Mouse (Mus musculus) lung, embryonic 14.5 days (tissue): ENCODE data around the gene Zfp563. TPM values are rescaled to one million over a fixed set of nuclear protein-coding genes. Genes with fewer than 3 reads are reported as not detected.

Experiments
- ATAC-seq: fragments of 200-750 bp; cut with Nextera tagmentation; 2 replicates; pipeline ENCODE4 v1.8.0; 2017; ENCODE audit warnings: mild to moderate bottlenecking, moderate TSS enrichment, moderate library complexity; ENCODE audit not compliant: insufficient read depth
- DNase-seq: peaks from one replicate; pipeline ENCODE4 v3.0.0-alpha.2; 2015
- H3K27ac ChIP-seq: fragments of 300-500 bp; sonication (generic); 2 replicates; pipeline ENCODE4 v1.5.1; 2014; ENCODE audit warnings: low read depth, mild to moderate bottlenecking, moderate library complexity
- H3K27me3 ChIP-seq: fragments of 300-500 bp; sonication (generic); 2 replicates; pipeline ENCODE4 v1.6.1; 2014; ENCODE audit warnings: low read length, control low read depth; ENCODE audit not compliant: insufficient read depth
- H3K36me3 ChIP-seq: fragments of 300-500 bp; sonication (generic); 2 replicates; pipeline ENCODE4 v1.6.1; 2014; ENCODE audit warnings: control low read depth; ENCODE audit not compliant: insufficient read depth
- H3K4me1 ChIP-seq: fragments of 300-500 bp; sonication (generic); 2 replicates; pipeline ENCODE4 v1.6.1; 2014; ENCODE audit warnings: antibody characterized with exemption, control low read depth; ENCODE audit not compliant: insufficient read depth
- H3K4me2 ChIP-seq: fragments of 300-500 bp; sonication (generic); 2 replicates; pipeline ENCODE4 v1.6.1; 2014; ENCODE audit warnings: mild to moderate bottlenecking
- H3K4me3 ChIP-seq: fragments of 300-500 bp; sonication (generic); 2 replicates; pipeline ENCODE4 v1.5.1; 2014; ENCODE audit warnings: low read depth, low read length
- H3K9ac ChIP-seq: fragments of 300-500 bp; sonication (generic); 2 replicates; pipeline ENCODE4 v1.6.1; 2014
- H3K9me3 ChIP-seq: fragments of 300-500 bp; sonication (generic); 2 replicates; pipeline ENCODE4 v1.6.1; 2016; ENCODE audit warnings: low read depth, low read length, control low read depth
- CTCF ChIP-seq: IDR thresholded peaks from 2 replicates; pipeline ENCODE4 v1.5.1; 2016; ENCODE audit warnings: antibody characterized with exemption, low read depth
- WGBS: fragments of 180-500 bp; shearing (Covaris S2); extraction: QIAGEN DNeasy Blood & Tissue Kit; methylation state at CpG from one replicate; pipeline ENCODE4 v1.1.7; 2014; 5-methylcytosine and 5-hydroxymethylcytosine counted together
- polyA plus RNA-seq: library from polyadenylated mRNA; unstranded; fragments of >200 nt; fragmentation: Nextera tagmentation; extraction: Ambion mirVana; gene quantifications from 2 replicates; pipeline ENCODE4 v1.2.1, GENCODE M21; 2014

The Zfp563 gene
- 6.2 and 8.0 TPM in 2 replicates for polyA plus RNA-seq

GRCm38 (mm10) chr17:33089220-33089949 is at the start of gene Zfp563:
TSS of gene Zfp563 (plus strand) at chr17:33089310.
- H3K9me3 ChIP-seq = no peaks in the 10 kb centered on the region
- H3K4me2 ChIP-seq = peak within 1 kb of the TSS; percentile 74
- H3K27ac ChIP-seq = peak within 1 kb of the TSS; percentile 86
- H3K9ac ChIP-seq = peak within 1 kb of the TSS; percentile 68
- no peaks in the 10 kb centered on the region for H3K27me3 ChIP-seq
- H3K4me1 ChIP-seq = peaks cover 5% of the 10 kb centered on the region
- 4% methylated on average over 34 of the region's 34 CpGs for WGBS
- peak; percentile 79 for ATAC-seq
- H3K4me3 ChIP-seq = peak within 1 kb of the TSS; percentile 62
- peak; percentile 93 for DNase-seq
- no peaks in the 10 kb centered on the region for H3K36me3 ChIP-seq
- no peak for TF ChIP-seq CTCF

- H3K9ac ChIP-seq = no peak overlapping the region
- H3K27ac ChIP-seq = no peak overlapping the region
- no peaks in the 10 kb centered on the region for H3K27me3 ChIP-seq
- no peak overlapping the region for H3K4me2 ChIP-seq
- H3K4me1 ChIP-seq = no peaks in the 10 kb centered on the region
- no peak overlapping the region for H3K4me3 ChIP-seq
- TF ChIP-seq CTCF = no peak
- 5% methylated on average over 1 of the region's 1 CpGs for WGBS
- ATAC-seq (no peak), DNase-seq (peak; percentile 13)
- no peaks in the 10 kb centered on the region for H3K9me3 ChIP-seq
- H3K36me3 ChIP-seq = no peaks in the 10 kb centered on the region
These were observed 30.3 kb upstream of the Zfp563 start for GRCm38 (mm10) chr17:33058791-33059190.

- no peak overlapping the region for H3K27ac ChIP-seq
- no peak for TF ChIP-seq CTCF
- DNase-seq = no peak
- 7% methylated on average over 1 of the region's 1 CpGs for WGBS
- H3K36me3 ChIP-seq = no peaks in the 10 kb centered on the region
- no peaks in the 10 kb centered on the region for H3K4me1 ChIP-seq
- ATAC-seq = no peak
- H3K9me3 ChIP-seq = no peaks in the 10 kb centered on the region
- H3K4me2 ChIP-seq = no peak overlapping the region
- no peaks in the 10 kb centered on the region for H3K27me3 ChIP-seq
- H3K4me3 ChIP-seq = no peak overlapping the region
- no peak overlapping the region for H3K9ac ChIP-seq
These were observed 26.1 kb upstream of the Zfp563 start for GRCm38 (mm10) chr17:33063001-33063400.

- Histone ChIP-seq H3K9me3 (no peaks in the 10 kb centered on the region), H3K9ac (no peak within 1 kb of the TSS), H3K27ac (no peak within 1 kb of the TSS), H3K36me3 (no peaks in the 10 kb centered on the region), H3K4me3 (no peak within 1 kb of the TSS), H3K4me2 (no peak within 1 kb of the TSS), H3K4me1 (no peaks in the 10 kb centered on the region), H3K27me3 (no peaks in the 10 kb centered on the region)
- ATAC-seq = no peak
- TF ChIP-seq CTCF = no peak
- WGBS = 36% methylated on average over 1 of the region's 1 CpGs
- DNase-seq = no peak
These were observed 21.2 kb upstream of the Zfp563 start, which contains the start of gene 4921501E09Rik for GRCm38 (mm10) chr17:33067958-33068357. TSS of gene 4921501E09Rik (minus strand) at chr17:33068058.

GRCm38 (mm10) chr17:33091630-33092029 is 2.5 kb downstream of the Zfp563 start:
- Histone ChIP-seq H3K4me1 (peaks cover 5% of the 10 kb centered on the region), H3K9ac (no peak overlapping the region), H3K27me3 (no peaks in the 10 kb centered on the region), H3K27ac (no peak overlapping the region), H3K36me3 (no peaks in the 10 kb centered on the region), H3K4me3 (no peak overlapping the region; the same call in 1 of the 2 replicates), H3K9me3 (no peaks in the 10 kb centered on the region), H3K4me2 (peak overlapping the region; percentile 65)
- no peak for TF ChIP-seq CTCF
- peak; percentile 57 for ATAC-seq
- WGBS = 43% methylated on average over 1 of the region's 1 CpGs
- DNase-seq = peak; percentile 89

- H3K9me3 ChIP-seq = no peaks in the 10 kb centered on the region
- H3K36me3 ChIP-seq = no peaks in the 10 kb centered on the region
- H3K27me3 ChIP-seq = no peaks in the 10 kb centered on the region
- H3K9ac ChIP-seq = peak overlapping the region; percentile 68
- peaks cover 5% of the 10 kb centered on the region for H3K4me1 ChIP-seq
- H3K27ac ChIP-seq = peak overlapping the region; percentile 94
- H3K4me3 ChIP-seq = peak overlapping the region; percentile 57
- WGBS = 2% methylated on average over 31 of the region's 31 CpGs
- no peak for TF ChIP-seq CTCF
- H3K4me2 ChIP-seq = peak overlapping the region; percentile 65
- peak; percentile 69 for ATAC-seq
- peak; percentile 88 for DNase-seq
These were observed 3.5 kb downstream of the Zfp563 start for GRCm38 (mm10) chr17:33092391-33093193.

GRCm38 (mm10) chr17:33097396-33097795 is 8.3 kb downstream of the Zfp563 start:
- Histone ChIP-seq H3K9me3 (no peaks in the 10 kb centered on the region), H3K27ac (no peak overlapping the region), H3K4me3 (no peak overlapping the region), H3K9ac (no peak overlapping the region), H3K4me1 (peaks cover 5% of the 10 kb centered on the region), H3K27me3 (no peaks in the 10 kb centered on the region), H3K36me3 (no peaks in the 10 kb centered on the region), H3K4me2 (no peak overlapping the region)
- ATAC-seq (no peak), DNase-seq (no peak)
- no peak for TF ChIP-seq CTCF
- WGBS = 76% methylated on average over 2 of the region's 2 CpGs
